Mouse (Mus musculus): ENCODE results near the gene Insig2. TPM values are rescaled to one million over a fixed set of nuclear protein-coding genes. Genes with fewer than 3 reads are reported as not detected.

Insig2 gene
- 52.9 and 55.3 TPM in 2 replicates for polyA plus RNA-seq (2012; rRNA removed)

DNA sequence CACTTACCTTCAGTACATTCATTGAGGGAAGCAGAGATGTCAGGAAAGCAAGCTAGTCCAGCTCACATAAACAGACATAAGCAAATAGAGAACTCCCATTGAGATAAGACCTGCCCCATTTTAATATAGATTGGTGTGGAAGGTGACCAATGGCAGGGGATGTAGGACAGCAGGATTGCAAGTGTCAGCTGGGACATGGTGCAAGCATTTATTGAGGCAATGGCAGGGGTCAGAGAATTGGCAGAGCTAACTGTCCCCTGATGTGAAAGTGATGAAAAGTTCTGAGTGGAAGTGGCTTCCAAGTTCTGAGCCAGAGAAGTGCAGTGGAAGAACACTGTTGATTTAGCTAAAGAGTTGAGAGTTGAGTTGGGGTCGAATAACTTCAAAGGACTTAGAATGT, at the start of gene Insig2:
Insig2 (minus strand) TSS at position 105 of the 400 bp plus-strand sequence.
- DNase-seq (ENCODE audit: extremely low spot score in 1 of 2, low spot score in 1 of 2): no peak

DNA sequence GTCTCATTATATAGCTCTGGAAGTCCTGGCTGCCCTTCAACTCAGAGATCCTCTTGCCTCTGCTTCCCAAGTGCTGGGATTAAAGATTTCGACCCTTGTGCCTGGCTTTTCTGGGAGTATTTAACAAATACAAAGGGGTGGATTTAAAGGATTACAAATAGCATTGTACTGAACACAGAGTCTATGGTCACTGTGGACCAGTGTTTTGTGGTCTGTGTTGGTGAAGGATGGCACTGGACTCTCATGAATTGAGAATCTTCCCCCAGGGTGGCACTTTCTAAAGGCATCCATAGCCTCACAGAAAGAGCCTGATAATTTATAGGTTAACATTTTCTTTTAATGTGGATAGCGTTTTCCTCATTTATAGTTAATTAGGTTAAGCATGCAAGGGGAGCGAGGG, 49.2 kb upstream of the Insig2 start:
- DNase-seq (ENCODE audit: extremely low spot score in 1 of 2, low spot score in 1 of 2): no peak

DNA sequence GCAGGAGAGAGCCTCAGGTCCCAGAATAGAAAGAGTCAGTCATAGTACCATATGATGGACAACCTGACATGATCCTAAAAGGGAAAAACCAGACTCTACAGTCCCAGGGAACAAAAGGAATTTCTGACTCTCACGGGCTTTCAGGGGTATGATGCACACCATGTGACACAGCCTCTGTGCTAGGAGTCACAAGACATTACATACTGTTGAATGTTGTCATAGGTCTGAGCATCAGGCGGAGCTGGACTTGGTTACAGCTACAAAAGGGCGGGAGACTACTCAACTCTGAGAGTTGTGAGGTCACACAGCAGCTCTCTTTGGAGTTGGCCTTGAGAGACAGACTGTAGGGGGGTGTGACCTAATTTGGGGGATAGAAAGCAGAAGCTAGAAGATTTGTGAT, 47.6 kb upstream of the Insig2 start:
- DNase-seq (ENCODE audit: extremely low spot score in 1 of 2, low spot score in 1 of 2): no peak

DNA sequence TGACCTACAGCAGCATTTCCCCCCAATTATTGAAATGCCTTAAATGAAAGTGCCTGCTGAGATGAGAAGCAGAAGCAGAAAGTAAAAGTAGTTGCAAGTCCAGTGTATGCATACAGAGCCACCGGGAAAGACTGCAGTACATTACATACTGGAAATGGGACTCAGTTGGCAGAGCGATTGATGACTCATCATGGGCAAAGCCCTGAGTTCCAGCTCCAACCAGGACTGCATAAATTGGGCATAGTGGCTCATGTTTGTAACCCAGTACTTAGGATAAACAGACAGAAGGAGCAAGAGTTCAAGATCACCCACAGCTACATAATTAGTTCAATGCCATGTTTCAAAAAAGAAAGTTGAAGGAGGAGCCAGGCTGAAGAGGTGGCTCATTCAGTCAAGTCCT, 45.5 kb upstream of the Insig2 start:
- no peak for DNase-seq (ENCODE audit: extremely low spot score in 1 of 2, low spot score in 1 of 2)

DNA sequence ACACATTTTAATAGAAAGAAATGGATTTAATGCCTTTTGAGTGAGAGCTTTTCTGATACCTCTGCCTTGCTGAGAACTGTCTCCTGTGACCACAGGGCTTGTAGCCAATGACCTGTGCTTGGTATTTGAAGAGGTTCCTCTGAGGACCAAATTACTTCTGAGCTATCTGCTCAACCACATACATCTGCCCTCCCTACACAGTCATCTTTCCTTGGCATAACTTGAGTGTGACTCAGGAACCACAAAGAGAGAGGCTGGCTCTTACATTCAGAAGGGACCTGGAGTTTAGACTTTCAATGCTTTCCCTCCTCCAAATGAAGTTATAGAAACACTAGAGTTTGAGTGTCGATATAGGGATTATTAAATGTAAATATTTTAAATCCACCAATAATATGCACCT, 45.0 kb upstream of the Insig2 start:
- no peak for DNase-seq (ENCODE audit: extremely low spot score in 1 of 2, low spot score in 1 of 2)

DNA sequence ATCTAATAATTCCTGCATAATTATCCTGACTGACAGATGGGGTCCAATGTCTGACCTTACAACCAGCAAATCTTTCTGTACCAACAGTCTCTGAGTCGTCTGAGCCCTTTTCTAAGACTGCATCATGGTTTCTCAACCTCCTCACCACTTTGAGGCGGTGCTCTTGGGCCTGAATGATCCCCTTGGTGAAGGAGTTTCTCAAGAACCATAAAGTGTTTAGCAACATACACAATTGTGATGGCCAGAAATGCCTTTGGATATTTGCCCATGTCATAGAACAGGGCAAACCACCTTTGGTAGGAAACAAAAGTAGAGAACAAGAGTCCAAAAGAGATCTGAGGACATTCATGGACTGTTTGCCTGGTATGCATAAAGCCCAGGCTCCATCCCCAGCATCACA, 41.2 kb upstream of the Insig2 start:
- DNase-seq (ENCODE audit: extremely low spot score in 1 of 2, low spot score in 1 of 2): no peak

DNA sequence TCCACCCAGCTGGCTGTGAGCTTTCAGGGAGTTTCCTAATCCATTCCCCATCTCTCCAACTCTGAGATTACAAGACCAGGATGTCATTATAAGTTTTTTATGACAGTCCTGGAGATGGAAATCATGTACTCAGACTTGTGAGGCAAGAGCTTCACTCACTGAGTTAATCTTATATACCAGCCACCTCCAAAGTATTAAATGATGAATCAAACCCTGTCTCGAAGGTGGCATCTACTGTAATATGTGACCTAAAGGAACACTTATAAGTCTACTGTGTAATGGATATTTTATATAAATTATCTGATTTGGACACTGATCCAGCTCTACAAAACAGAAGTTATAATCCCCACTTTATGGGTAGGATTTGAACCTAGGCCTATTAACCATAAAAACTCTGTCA, 40.3 kb upstream of the Insig2 start:
- DNase-seq (ENCODE audit: extremely low spot score in 1 of 2, low spot score in 1 of 2): no peak

DNA sequence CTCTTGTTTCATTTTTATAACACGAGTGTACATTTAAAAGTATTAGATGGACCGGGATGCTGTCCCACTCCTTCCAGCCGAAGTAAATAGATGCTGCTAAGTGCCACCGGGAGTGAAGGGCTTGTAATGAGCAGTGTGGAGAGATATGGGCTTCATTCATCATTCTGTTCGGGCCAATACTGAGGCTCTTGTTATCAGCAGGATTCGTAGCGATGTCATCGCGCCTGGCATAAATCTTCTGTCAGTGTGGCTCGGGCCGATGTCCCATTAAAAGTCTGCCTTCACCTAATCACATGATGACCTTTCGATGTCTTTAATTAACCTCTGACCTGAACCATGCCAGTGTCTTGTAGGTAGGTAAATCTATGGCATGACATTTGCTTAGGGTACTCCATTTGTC, 39.1 kb upstream of the Insig2 start:
- no peak for DNase-seq (ENCODE audit: extremely low spot score in 1 of 2, low spot score in 1 of 2)

DNA sequence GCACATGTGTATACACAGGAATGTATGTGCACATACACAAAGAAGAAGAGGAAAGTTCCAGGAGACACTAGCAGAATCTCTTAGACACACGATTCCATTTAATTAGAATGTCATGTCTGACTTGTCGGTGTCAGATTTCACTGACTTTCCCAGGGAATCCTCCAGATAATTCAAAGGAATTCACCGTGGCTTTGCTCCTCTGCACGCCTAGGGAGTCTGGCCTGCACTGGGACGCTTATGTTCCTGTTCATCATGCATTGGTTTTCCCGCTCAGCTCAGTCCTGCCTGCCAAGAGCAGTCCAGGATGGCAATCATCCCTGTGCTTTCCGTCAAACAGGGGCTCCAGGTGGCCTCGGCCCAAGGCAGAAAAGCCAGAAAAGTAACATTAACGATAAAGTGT, 34.9 kb upstream of the Insig2 start:
- DNase-seq (ENCODE audit: extremely low spot score in 1 of 2, low spot score in 1 of 2): no peak

DNA sequence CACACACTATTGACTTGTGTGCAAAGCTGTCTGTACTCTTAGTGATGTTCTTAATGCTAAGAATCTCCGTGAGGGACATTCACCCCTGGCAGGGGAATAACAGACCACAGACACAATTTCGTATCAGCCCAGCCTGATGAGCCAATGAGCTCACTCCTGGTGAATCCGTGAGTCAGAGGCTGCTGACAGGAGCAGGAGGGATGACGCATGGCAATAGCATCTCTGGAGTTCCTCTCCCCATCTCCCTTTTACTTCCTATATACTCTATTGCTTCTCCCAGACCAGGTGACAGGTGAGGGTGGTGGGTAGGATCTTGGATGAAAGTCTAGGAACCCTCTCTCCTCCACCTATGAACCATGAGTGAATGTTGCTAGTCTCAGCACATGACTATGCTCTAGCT, 28.2 kb upstream of the Insig2 start:
- no peak for DNase-seq (ENCODE audit: extremely low spot score in 1 of 2, low spot score in 1 of 2)

DNA sequence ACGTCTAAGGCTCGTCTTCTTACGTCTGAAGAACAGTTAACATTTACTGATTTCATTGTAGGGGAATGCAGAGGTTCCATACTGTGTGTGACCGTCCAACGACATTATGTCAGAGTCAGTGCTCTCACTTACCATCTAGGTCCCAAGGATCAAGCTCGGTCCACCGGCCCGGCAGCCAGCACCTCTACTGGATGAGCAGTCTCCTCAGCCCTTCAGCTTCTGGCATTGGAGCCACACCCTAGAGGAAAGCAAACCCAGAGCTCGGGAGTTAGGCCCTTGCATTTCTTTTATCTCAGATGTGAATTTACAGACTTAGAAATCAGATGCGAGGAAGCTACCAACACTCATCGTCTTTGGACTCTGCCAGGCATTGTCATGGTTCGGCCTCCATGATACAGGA, 27.3 kb upstream of the Insig2 start:
- no peak for DNase-seq (ENCODE audit: extremely low spot score in 1 of 2, low spot score in 1 of 2)

DNA sequence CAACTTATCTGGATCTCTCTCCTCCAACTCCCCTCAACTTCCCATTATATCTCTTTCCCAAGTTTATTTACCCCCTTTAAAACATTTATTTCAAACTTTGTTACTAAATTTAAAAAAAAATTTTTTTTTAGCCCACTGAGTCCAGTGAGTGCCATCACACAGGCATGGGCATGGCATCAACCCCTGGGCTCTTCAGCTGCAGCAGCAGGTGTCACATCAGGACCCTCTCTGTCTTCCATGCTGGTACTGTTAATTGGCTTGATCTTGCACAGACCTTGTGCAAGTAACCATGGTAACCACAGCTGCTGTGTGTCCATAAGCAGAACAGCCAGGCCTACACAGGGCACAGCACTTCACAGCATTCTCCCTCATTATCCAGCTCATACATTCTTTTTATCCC, 21.4 kb upstream of the Insig2 start:
- DNase-seq (ENCODE audit: extremely low spot score in 1 of 2, low spot score in 1 of 2): no peak

DNA sequence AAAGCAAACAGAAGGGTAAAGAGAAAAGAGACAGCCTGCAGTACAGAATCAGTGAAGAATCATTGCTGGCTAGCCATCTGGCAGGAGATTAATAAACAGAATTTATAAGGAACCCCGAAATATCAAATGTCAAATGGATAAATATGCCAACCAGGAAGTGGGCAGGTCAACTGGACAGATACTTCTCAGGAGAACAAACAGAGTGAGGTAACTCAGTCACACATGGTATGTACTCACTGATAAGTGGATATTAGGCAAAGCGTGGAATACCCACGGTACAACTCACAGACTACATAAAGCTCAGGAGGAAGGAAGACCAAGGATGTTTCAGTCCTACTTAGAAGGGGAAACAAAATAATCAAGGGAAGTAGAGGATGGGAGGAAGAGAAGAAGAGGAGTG, 18.6 kb upstream of the Insig2 start:
- DNase-seq (ENCODE audit: extremely low spot score in 1 of 2, low spot score in 1 of 2): no peak

DNA sequence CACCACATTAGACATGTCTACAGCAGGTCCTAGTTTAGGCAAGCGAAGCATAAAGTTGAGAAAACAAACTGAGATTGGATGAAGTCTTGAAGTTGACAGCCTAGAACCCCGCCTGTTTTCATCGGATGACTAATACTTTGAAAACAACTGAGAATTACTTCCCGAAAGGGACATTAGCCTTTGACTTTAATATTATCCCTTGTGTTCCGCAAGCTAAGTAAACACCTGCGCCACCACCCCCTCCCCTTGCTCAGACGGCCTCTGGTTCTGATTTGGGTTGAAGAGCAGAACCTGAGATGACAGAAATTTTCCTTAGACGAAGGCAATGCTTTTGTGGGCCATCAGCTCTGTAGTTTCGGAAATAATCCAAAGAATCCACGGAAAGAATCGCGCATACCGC, 18.2 kb upstream of the Insig2 start:
- DNase-seq (ENCODE audit: extremely low spot score in 1 of 2, low spot score in 1 of 2): no peak

DNA sequence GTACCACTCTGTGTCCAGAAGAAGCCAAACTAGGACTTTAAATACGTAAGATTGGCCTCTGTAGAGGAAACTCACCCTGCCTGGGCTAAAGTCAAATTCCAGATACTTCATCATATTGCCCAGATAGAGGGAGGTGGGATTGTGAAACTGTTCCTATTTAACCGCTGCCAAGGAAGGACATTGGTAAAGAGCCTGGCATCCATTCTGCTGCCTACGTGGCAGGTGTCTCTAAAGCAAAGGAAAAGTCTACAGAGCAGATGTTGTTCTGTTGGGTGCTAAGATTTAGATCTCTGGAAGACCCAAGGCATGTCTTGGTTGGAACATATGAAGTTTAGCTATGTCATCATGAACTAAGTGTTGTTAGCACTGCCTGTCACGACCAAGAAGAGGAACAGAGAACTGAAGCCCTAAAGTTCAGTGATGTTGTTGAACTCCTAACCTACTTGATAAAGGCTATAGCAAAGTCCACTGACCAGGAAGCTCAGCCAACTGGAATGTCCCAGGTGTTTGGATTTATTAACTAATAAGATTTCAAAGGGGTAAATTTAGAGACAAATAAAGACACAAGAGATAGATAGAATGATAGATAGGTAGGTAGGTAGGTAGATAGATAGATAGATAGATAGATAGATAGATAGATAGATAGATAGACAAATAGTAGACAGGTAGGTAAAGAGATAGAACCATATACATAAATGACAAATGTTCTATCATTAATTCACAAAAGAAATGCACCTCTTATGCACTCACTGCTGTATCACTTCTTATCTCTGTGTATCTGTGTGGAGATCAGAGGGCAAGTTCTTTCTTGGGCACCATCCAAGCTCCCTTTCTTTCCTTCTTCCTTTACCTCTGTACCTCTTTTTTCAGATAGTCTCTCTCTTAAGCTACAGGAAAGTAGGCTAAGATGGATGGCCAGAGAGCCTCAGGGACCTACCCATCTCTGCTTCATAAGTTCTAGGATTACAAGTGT, 16.8 kb upstream of the Insig2 start:
- DNase-seq (ENCODE audit: extremely low spot score in 1 of 2, low spot score in 1 of 2): no peak

DNA sequence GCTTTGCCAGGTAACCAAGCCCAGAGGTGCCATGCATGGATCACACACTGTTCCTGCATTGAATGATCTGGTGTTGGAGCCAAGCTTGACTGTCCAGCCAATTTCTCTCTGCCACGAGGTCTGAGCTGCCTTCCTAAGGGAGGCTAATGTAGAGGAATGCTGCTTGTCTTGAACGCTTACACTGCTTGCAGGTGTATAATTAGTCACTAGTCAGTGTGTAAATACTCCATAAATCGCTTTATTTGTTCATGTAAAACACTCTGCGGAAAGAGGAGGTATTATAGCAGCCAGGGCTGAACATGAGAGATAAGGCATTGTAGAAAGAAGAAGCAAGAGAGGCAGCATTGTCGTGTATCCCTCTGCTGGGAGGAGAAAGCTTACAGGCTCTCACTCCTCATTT, 11.6 kb upstream of the Insig2 start:
- no peak for DNase-seq (ENCODE audit: extremely low spot score in 1 of 2, low spot score in 1 of 2)

DNA sequence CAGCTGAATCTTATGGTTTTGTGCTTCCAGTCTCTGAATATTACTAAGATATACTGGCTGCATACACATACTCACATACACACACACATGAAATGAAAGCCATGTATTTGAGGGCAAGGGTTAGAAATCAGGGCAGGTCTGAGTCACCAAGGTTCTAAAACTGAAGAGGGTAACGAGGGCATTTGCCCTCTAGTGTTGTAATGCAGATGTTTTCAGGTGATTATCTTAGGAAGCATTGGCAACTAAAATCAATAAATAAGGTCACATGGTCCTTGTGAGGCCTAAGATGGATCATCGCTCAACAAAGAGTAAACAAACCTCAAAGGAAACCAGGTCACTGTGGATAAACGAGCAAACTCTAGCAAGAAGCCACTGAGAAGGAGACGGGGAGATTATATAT, 3.4 kb upstream of the Insig2 start:
- DNase-seq (ENCODE audit: extremely low spot score in 1 of 2, low spot score in 1 of 2): no peak

DNA sequence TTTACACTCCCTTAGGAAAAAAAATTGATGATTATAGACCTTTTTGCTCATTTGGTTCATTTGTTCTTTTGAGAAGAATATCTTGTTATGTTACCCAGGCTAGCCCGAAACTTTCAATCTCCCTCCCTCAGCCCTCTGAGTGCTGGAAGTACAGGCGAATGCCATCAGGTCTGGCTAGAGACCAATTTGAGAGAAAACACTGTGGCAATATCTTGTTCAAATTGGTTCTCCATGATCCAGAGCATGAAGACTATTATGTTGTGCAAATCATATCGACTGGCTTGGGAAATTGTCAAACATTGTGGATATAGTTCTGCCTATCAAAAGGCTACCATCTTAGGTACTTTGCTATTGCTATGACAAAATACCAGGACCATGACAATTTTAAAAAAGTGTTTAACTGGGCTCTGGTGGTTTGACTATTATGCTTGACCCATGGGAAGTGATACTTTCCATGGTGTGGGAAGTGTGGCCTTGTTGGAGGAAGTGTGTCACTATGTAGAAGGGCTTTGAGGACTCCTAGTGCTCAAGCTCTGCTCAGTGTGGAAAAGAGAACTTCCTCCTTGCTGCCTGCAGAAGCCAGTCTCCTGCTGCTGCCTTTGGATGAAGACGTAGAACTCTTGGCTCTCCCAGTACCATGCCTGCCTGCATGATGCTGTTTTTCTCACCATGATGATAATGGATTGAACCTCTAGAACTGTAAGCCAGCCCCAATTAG, 1.8 kb upstream of the Insig2 start:
- no peak for DNase-seq (ENCODE audit: extremely low spot score in 1 of 2, low spot score in 1 of 2)

DNA sequence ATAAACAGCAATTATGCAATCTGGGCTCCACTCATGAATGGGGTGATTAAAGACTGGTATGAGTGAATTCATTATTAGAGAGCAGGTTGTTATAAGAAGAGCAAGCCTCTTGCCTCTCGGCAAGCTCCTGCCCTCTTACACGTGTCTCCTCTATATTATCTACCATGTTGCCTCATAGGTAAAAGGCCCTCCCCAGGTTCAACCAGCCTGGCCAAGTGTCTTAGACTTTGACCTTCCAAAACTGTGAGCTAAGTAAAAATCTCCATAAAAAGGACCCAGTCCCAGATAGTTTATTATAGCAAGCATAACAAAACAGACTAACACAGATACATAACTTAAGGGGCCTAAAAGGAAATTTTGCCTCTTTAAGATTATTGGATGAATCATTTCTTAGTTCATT, 1.8 kb downstream of the Insig2 start:
- DNase-seq (ENCODE audit: extremely low spot score in 1 of 2, low spot score in 1 of 2): no peak

DNA sequence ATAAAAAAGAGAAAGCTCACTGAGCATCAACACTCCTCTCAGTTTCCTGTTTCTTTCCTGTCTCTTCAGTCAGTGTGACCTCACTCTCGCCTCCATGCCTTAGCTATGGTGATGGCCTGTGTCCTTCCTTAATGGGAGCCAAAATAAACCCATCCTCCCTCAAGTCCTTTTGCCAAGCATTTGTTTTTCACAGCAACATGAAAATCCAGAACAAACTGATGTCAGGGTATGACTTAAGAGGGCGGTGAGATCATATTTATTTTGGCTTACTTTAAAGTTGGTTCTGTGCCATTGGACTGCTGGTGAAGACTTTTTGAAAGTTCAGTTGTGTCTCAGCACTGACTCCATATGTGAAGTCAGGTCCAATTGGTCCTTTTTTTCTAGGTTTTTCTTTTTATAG, 3.0 kb downstream of the Insig2 start:
- no peak for DNase-seq (ENCODE audit: extremely low spot score in 1 of 2, low spot score in 1 of 2)

DNA sequence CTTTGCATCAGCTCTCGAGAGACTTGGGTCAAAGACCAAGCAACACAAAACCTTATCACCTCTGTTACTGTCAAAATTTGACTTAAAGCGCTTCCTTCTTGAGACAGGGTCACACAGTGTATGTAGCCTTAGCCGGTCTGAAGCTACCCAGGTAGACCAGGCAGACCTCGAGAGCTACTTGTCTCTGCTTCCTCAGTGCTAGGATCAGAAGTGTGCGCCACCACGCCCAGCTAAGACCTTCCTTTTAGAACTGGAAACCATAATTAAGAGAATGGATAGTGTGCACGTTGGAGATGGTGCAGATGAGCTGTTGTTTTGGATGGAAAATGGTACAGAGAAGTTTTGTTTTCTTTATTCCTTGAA, 4.2 kb downstream of the Insig2 start:
- DNase-seq (ENCODE audit: extremely low spot score in 1 of 2, low spot score in 1 of 2): no peak

Measured in frontal cortex, adult 2 months (tissue).